Mouse (Mus musculus) T-helper 17 cell (primary cell): ENCODE results near the gene Zfp13.

Experiments used
- in situ Hi-C, 2 experiments: fragments of 300-600 bp; cut with MboI, MseI; formaldehyde crosslinking; loops; 1 replicate in 1 of 2; 2 replicates in 1 of 2; pipeline ENCODE4 v1.15.1; 2025; ENCODE audit warnings: high pct_unique_total_duplicates in 2 of 2

Zfp13 gene

GRCm38 (mm10) chr17:23551963-23552362 lies 47.3 kb downstream of the Zfp13 start:
- in situ Hi-C loops = loop anchor here (5.0 to 10.0 kb wide), 3 partner anchors 357 to 1587 kb away; partner anchors contain the start of genes Zfp40 (in 2 of the 2), Zfp942 (in 1 of the 2) and Zfp943 (in 1 of the 2)

GRCm38 (mm10) chr17:23551416-23551815 lies 47.9 kb downstream of the Zfp13 start:
- in situ Hi-C loops = loop anchor here (5.0 to 10.0 kb wide), 3 partner anchors 357 to 1587 kb away; partner anchors contain the start of genes Zfp40 (in 2 of the 2), Zfp942 (in 1 of the 2) and Zfp943 (in 1 of the 2)

GRCm38 (mm10) chr17:23550856-23551255 lies 48.4 kb downstream of the Zfp13 start:
- in situ Hi-C loops = loop anchor here (5.0 to 10.0 kb wide), 3 partner anchors 356 to 1586 kb away; partner anchors contain the start of genes Zfp40 (in 2 of the 2), Zfp942 (in 1 of the 2) and Zfp943 (in 1 of the 2)

GRCm38 (mm10) chr17:23550188-23550791 lies 49.0 kb downstream of the Zfp13 start:
- in situ Hi-C loops = loop anchor here (5.0 to 10.0 kb wide), 3 partner anchors 355 to 1585 kb away; partner anchors contain the start of genes Zfp40 (in 2 of the 2), Zfp942 (in 1 of the 2) and Zfp943 (in 1 of the 2)

- in situ Hi-C loops = loop anchor here in 1 of 2 experiments (25.0 kb wide), 1 partner anchor 1187 kb away; the partner anchor contains the start of genes Zfp758 and Zfp944
These were observed 49.8 kb downstream of the Zfp13 start for GRCm38 (mm10) chr17:23549441-23549840.

GRCm38 (mm10) chr17:23548615-23549014 lies 50.7 kb downstream of the Zfp13 start:
- in situ Hi-C loops = loop anchor here in 1 of 2 experiments (25.0 kb wide), 1 partner anchor 1186 kb away; the partner anchor contains the start of genes Zfp758 and Zfp944

- in situ Hi-C loops = loop anchor here in 1 of 2 experiments (25.0 kb wide), 1 partner anchor 1186 kb away; the partner anchor contains the start of genes Zfp758 and Zfp944
These were observed 51.4 kb downstream of the Zfp13 start for GRCm38 (mm10) chr17:23547681-23548443.

- in situ Hi-C loops = loop anchor here in 1 of 2 experiments (25.0 kb wide), 1 partner anchor 1185 kb away; the partner anchor contains the start of genes Zfp758 and Zfp944
These were observed 52.4 kb downstream of the Zfp13 start for GRCm38 (mm10) chr17:23546702-23547505.

GRCm38 (mm10) chr17:23546333-23546701 lies 53.0 kb downstream of the Zfp13 start:
- in situ Hi-C loops = loop anchor here in 1 of 2 experiments (25.0 kb wide), 1 partner anchor 1184 kb away; the partner anchor contains the start of genes Zfp758 and Zfp944

GRCm38 (mm10) chr17:23545841-23546240 lies 53.4 kb downstream of the Zfp13 start:
- in situ Hi-C loops = loop anchor here in 1 of 2 experiments (25.0 kb wide), 1 partner anchor 1184 kb away; the partner anchor contains the start of genes Zfp758 and Zfp944

- in situ Hi-C loops = loop anchor here in 1 of 2 experiments (25.0 kb wide), 1 partner anchor 1182 kb away; the partner anchor contains the start of genes Zfp758 and Zfp944
These were observed 54.5 kb downstream of the Zfp13 start for GRCm38 (mm10) chr17:23544766-23545165.

GRCm38 (mm10) chr17:23543983-23544382 lies 55.3 kb downstream of the Zfp13 start:
- in situ Hi-C loops = loop anchor here in 1 of 2 experiments (25.0 kb wide), 1 partner anchor 1182 kb away; the partner anchor contains the start of genes Zfp758 and Zfp944

- in situ Hi-C loops = loop anchor here in 1 of 2 experiments (25.0 kb wide), 1 partner anchor 1181 kb away; the partner anchor contains the start of genes Zfp758 and Zfp944
These were observed 56.0 kb downstream of the Zfp13 start for GRCm38 (mm10) chr17:23543325-23543724.

GRCm38 (mm10) chr17:23542835-23543234 lies 56.5 kb downstream of the Zfp13 start:
- in situ Hi-C loops = loop anchor here in 1 of 2 experiments (25.0 kb wide), 1 partner anchor 1181 kb away; the partner anchor contains the start of genes Zfp758 and Zfp944

GRCm38 (mm10) chr17:23542004-23542720 lies 57.1 kb downstream of the Zfp13 start:
- in situ Hi-C loops = loop anchor here in 1 of 2 experiments (25.0 kb wide), 1 partner anchor 1180 kb away; the partner anchor contains the start of genes Zfp758 and Zfp944

GRCm38 (mm10) chr17:23540605-23541475 lies 58.4 kb downstream of the Zfp13 start:
- in situ Hi-C loops = loop anchor here in 1 of 2 experiments (25.0 kb wide), 1 partner anchor 1179 kb away; the partner anchor contains the start of genes Zfp758 and Zfp944

- in situ Hi-C loops = loop anchor here in 1 of 2 experiments (25.0 kb wide), 1 partner anchor 1178 kb away; the partner anchor contains the start of genes Zfp758 and Zfp944
These were observed 59.2 kb downstream of the Zfp13 start for GRCm38 (mm10) chr17:23540106-23540505.

- in situ Hi-C loops = loop anchor here in 1 of 2 experiments (25.0 kb wide), 1 partner anchor 1177 kb away; the partner anchor contains the start of genes Zfp758 and Zfp944
These were observed 59.7 kb downstream of the Zfp13 start for GRCm38 (mm10) chr17:23539608-23540007.
